Mouse (Mus musculus): Measurements from ENCODE around the gene Elavl4.

DNA sequence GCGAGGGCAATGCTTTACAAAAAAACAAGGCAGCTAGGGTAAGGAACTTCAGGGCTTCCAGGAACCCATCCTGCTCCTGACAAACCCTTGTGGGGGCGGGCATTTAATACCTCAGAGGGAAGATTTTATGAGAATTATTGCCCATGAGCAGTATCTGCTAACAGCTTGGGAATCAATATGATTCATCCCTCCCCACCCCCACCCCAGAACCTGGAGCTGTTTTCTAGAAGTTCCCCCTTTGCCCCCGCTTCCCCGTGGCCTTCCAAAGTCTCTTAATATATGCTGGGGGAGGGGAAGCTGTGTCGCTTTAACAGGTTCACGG is 892 bp downstream of the Elavl4 start:
- TF ChIP-seq CTCF (IDR thresholded peaks at IDR 0.05; ENCODE audit: control insufficient read depth, insufficient read depth, insufficient replicate concordance, low read depth, low read length) (no peak), POLR2A (IDR thresholded peaks at IDR 0.05; ENCODE audit: control insufficient read depth, low read depth, low read length) (no peak)

Data from testis, adult 2 months (tissue).